ENCODE assay signal across 21 mouse cellular contexts in the genomic region with DNA sequence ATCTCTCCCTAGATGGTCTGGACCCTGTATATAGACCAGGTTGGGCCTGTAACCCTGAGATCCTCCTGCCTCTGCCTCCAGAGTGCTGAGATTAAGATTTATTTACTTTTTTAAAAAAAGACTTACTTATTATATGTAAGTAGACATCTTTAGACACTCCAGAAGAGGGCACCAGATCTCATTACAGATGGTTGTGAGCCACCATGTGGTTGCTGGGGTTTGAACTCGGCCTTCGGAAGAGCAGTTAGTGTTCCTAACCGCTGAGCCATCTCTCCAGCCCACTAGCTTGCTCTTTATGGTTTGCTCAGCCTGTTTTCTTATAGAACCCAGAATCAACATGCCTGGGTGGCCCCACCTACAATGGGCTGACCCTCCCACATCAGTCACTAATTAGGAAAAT. TPM values are rescaled to one million over a fixed set of nuclear protein-coding genes. Genes with fewer than 3 reads are reported as not detected.
DNase-seq lines count a peak whose midpoint lies in the region; ATAC-seq lines count a peak whose summit lies in the region.
"Had no signal": no experiment of that assay in that cellular context is flagged by ENCODE, and none has a peak within 500 bp of the region (broad histone marks: within the 10 kb centered on the region; RNA-seq: fewer than 3 reads in every experiment).

No protein-coding gene starts in this region.

- no peaks in the 10 kb centered on the region for H3K27me3 ChIP-seq in forebrain, embryonic 11.5 days (ENCODE audit: control insufficient read depth, insufficient read depth, low read length)
- H3K27me3 ChIP-seq in forebrain, embryonic 12.5 days: 0 out of 2 replicates have a peak, but pooled peaks cover 3% of the 10 kb centered on the region
- H3K27me3 ChIP-seq: embryonic facial prominence, embryonic 12.5 days; forebrain, embryonic 13.5 days; heart, embryonic 12.5 days; hindbrain, embryonic 15.5 days had no signal

- H3K4me2 ChIP-seq in forebrain, embryonic 11.5 days (ENCODE audit: low read depth, low read length, severe bottlenecking): no peak overlapping the region
- H3K4me2 ChIP-seq in forebrain, embryonic 12.5 days: no peak overlapping the region
- H3K4me2 ChIP-seq: embryonic facial prominence, embryonic 12.5 days; forebrain, embryonic 13.5 days; heart, embryonic 12.5 days; hindbrain, embryonic 15.5 days had no signal

- 90% methylated on average over 3 of the region's 3 CpGs for WGBS in forebrain, embryonic 11.5 days
- 82% methylated on average over 3 of the region's 3 CpGs for WGBS in forebrain, embryonic 12.5 days

- no peak for ATAC-seq in forebrain, embryonic 11.5 days (replicated peaks; ENCODE audit: low FRiP score)
- no peak for ATAC-seq in forebrain, embryonic 12.5 days (ENCODE audit: low FRiP score)
- ATAC-seq: CD4-positive, CD25-positive, alpha-beta regulatory T cell, adult 4 months; forebrain, embryonic 13.5 days; forebrain, postnatal 0 days; inflammation-experienced regulatory T-cells, adult 6 months; intestine, postnatal 0 days had no signal

- no peaks in the 10 kb centered on the region for H3K9me3 ChIP-seq in forebrain, embryonic 11.5 days (ENCODE audit: control insufficient read depth, low read length)
- no peaks in the 10 kb centered on the region for H3K9me3 ChIP-seq in forebrain, embryonic 12.5 days
- H3K9me3 ChIP-seq: embryonic facial prominence, embryonic 12.5 days; forebrain, embryonic 13.5 days; heart, embryonic 12.5 days; hindbrain, embryonic 10.5 days; hindbrain, embryonic 15.5 days had no signal

- no peak overlapping the region for H3K27ac ChIP-seq in forebrain, embryonic 11.5 days (ENCODE audit: low read depth, low read length)
- no peak overlapping the region for H3K27ac ChIP-seq in forebrain, embryonic 12.5 days
- H3K27ac ChIP-seq: embryonic facial prominence, embryonic 12.5 days; forebrain, embryonic 13.5 days; hindbrain, embryonic 10.5 days; hindbrain, embryonic 15.5 days had no signal

- no peaks in the 10 kb centered on the region for H3K36me3 ChIP-seq in forebrain, embryonic 11.5 days (ENCODE audit: control insufficient read depth, insufficient read depth, low read length)
- H3K36me3 ChIP-seq in forebrain, embryonic 12.5 days (replicated peaks): peaks cover 3% of the 10 kb centered on the region
- H3K36me3 ChIP-seq: hindbrain, embryonic 15.5 days had no signal

- no peak overlapping the region for H3K4me3 ChIP-seq in forebrain, embryonic 11.5 days (ENCODE audit: low read depth, low read length)
- no peak overlapping the region for H3K4me3 ChIP-seq in forebrain, embryonic 12.5 days (replicated peaks)
- H3K4me3 ChIP-seq: embryonic facial prominence, embryonic 12.5 days; forebrain, embryonic 13.5 days; heart, embryonic 12.5 days; hindbrain, embryonic 10.5 days; hindbrain, embryonic 15.5 days had no signal

- intact Hi-C loops in gastrocnemius, postnatal 36 days (cut with DNase I): no loop called here

- no peaks in the 10 kb centered on the region; the same call in 1 of the 2 replicates for H3K4me1 ChIP-seq in forebrain, embryonic 11.5 days (replicated peaks; ENCODE audit: control insufficient read depth, insufficient read depth, low read length)
- H3K4me1 ChIP-seq in forebrain, embryonic 12.5 days: peaks cover 6% of the 10 kb centered on the region; the same call in 1 of the 2 replicates

- no peak overlapping the region for H3K9ac ChIP-seq in forebrain, embryonic 11.5 days (ENCODE audit: low read length)
- H3K9ac ChIP-seq in forebrain, embryonic 12.5 days: no peak overlapping the region
- H3K9ac ChIP-seq: embryonic facial prominence, embryonic 12.5 days; forebrain, embryonic 13.5 days; forebrain, postnatal 0 days; heart, embryonic 12.5 days; hindbrain, embryonic 15.5 days had no signal

- peak; percentile 47 for DNase-seq in forebrain, embryonic 11.5 days (ENCODE audit: low spot score)
- DNase-seq in A20 (ENCODE audit: low read depth, low spot score) (peak; percentile 49), NIH3T3 (ENCODE audit: low read depth) (peak; percentile 2)
- no peak for DNase-seq in gastrocnemius, postnatal 36 days
- DNase-seq in thymus, adult 18-20 months: no peak
- no peak for DNase-seq in kidney, adult 8-10 months
- DNase-seq: adrenal gland, postnatal 10 days; cerebellum, adult 11 months; cerebellum, adult 8-10 months; cerebellum, postnatal 14 days; forebrain, postnatal 0 days; gastrocnemius, postnatal 14 days had no signal

RNA-seq across cellular contexts. Expression of a gene that starts 1.6 kb away (rescaled TPM):
- polyA plus RNA-seq in forebrain, embryonic 11.5 days (2014; fragmentation: Nextera tagmentation; extraction: Ambion mirVana): 83.3 and 84.1 TPM in 2 replicates
- polyA plus RNA-seq in forebrain, embryonic 12.5 days (2016; fragmentation: Nextera tagmentation; extraction: Ambion mirVana): 86.3 and 93.3 TPM in 2 replicates
- 10 to 100 TPM; 26.8 to 28.8 TPM for total RNA-seq in gastrocnemius, postnatal 36 days (2021)

RNA-seq across cellular contexts. Expression of a gene that starts 14.3 kb away (rescaled TPM):
- 25.8 and 32.9 TPM in 2 replicates for polyA plus RNA-seq in forebrain, embryonic 11.5 days (2014; fragmentation: Nextera tagmentation; extraction: Ambion mirVana)
- 23.1 and 25.6 TPM in 2 replicates for polyA plus RNA-seq in forebrain, embryonic 12.5 days (2016; fragmentation: Nextera tagmentation; extraction: Ambion mirVana)
- 10 to 100 TPM; 15.5 to 20.6 TPM for total RNA-seq in gastrocnemius, postnatal 36 days (2021)

RNA-seq across cellular contexts. Expression of a gene that starts 19.9 kb away (rescaled TPM):
- polyA plus RNA-seq in forebrain, embryonic 11.5 days (2014; fragmentation: Nextera tagmentation; extraction: Ambion mirVana): 68.4 and 74.3 TPM in 2 replicates
- polyA plus RNA-seq in forebrain, embryonic 12.5 days (2016; fragmentation: Nextera tagmentation; extraction: Ambion mirVana): 68.7 and 71.2 TPM in 2 replicates
- 10 to 100 TPM; 23.7 to 28.5 TPM for total RNA-seq in gastrocnemius, postnatal 36 days (2021)

Comparison
In these comparisons a context has a peak if more than half of its experiments do, and no peak if none do; other contexts are left out.
1. DNase-seq: peak in forebrain, embryonic 11.5 days (single experiment), A20 (single experiment) and NIH3T3 (single experiment); none in gastrocnemius, postnatal 36 days (0 of 2), thymus, adult 18-20 months (0 of 2) and kidney, adult 8-10 months (0 of 2).